Mouse (Mus musculus) c-Kit-positive CD71-negative TER-119-negative erythroid progenitor cells, embryonic 14.5 days (primary cell): ENCODE results near the gene Hoxa5.

Experiments
- DNase-seq: peaks from one replicate; pipeline ENCODE4 v3.0.0-alpha.2; 2013; ENCODE audit warnings: low read depth

Hoxa5 gene

DNA sequence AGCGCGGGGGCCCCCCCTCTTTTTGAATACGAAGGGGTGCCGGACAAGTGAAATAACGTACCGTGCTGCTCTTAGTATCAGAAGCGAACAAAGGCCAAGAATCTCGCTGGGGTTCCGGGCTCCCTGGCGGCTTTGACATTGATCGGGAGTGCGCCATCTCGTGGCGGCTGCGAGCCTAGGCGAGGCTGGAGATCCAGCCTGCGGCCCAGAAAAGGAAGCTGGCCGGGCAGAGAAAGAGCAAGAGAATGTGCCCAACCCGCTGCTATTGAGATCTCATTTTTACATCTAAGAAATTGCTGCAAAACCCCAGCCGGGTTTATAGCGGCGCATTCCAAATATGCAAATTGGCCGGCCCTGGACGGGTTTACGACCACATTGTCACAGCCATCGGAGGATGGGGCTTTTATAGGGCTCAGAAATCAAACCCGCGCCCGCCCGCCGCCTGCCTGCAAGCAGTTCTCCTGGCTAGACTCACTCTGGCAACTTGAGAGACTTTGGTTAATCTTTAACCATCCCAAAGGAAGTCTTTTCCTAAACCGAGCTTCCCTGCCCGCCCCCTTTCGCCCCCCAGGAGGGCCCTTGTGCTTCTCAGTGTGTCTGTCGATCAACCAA, 36.1 kb upstream of the Hoxa5 start, which contains the start of gene Hoxa10:
Hoxa10 (minus strand) TSS at position 466 of the 612 bp plus-strand sequence.
- peak; percentile 74 for DNase-seq

DNA sequence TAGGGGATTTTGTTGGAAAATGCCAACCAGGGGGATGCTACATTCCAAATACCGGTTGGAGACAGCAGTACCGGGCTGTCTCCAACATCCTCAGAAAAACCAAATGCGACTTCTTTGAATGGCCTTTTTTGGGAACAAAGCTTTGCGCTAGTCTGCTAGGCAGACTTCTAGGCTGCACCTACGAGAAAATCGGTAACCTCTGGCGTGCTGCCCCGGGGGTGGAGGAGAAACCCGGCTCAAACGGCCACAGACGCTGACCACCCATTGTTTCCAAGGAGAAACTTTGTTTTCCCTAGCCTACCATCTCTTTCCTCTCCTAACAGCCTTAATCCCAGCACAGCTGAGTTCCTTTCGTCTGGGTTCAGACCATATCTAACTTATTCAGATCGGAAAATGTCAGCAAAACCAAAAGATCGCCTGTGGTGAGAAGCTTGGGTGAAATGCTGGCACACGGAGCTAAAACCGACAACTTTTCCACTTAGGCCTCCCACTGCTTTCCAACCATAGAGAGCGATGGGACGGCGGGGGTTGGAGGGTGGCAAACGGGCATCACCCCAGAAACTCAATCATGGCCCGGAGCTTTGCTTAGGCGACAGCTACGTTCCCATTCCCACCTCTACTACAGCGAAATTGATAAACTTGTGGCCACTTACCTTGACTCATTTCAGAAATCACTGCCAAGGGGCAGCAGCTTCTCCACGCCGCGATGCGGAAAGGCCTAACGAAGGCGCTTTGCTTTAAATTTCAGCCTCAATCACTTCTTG, 35.4 kb upstream of the Hoxa5 start:
- DNase-seq, result no peak

DNA sequence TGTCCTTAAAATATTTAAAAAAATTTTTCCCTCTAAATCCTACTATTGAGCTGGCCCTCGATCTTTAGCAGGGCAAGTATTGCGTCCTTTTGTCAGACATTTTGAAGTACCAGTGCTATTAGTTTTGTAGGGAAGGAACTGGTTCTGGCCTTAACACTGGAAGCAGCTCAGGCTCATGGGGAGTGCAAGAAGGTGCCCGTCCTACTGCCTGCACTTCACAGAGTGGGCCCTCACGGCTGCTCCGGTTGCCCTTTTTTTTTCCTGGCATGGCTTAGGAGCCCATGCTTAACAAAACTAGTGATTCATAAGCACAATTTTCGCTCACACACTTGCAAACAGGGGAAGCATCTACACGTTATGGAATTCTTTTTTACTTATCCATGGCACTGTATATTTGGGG, 34.6 kb upstream of the Hoxa5 start:
- no peak for DNase-seq

DNA sequence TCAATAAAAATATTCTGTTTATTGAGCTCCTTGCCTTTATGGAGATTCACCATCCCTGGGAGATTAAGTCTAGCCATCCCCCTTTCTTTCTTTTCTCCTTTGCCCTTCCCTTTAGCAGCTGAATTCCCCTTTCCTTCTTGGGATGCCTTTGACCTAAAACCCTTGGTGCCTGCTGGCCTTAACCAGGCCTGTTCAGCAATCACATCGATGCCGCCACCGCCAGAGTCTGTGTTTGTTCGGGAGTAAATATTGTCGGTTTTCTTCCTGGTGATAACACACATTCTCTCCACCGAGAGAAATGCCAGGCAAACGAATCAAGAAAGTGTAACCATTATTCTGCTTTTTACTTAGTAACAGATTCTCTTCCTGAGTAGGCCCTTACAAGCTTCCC, 33.8 kb upstream of the Hoxa5 start:
- no peak for DNase-seq

DNA sequence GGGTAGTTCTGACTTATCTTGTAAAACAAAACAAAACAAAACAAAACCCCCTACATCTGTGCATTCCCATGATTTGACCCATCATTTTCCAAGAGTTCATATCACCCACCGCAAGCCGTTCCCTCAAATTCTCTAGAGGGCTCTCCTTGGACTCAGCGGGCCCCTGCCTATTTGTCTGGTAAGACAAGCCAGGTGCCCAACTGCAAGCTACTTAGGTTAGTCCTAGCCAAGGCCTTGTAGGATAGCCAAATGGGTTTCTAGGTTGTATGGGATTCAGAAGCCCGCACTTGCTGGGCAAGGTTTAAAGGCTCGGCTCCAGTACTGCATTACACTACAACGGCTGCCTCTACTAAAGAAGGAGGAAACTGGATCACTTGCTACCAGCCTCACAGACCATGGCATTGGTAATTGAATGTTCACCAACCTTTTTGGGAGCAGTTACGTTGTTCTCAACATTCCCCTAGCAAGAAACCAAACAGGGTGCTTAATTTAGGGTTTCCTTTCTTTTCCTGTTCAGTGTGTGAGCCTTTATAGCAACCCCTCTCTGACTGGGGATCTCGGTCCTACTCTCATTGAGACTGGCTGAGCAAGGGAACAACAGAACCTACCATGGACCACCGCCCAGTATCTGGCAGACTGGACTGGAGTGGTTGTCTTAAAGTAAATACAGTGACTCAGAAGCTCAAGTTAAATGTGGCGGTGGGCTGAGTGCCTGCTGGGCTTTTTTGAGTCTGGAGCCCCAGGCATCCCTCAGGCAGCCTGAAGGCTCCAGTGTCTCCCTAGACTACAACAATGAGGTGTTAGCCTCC, 33.2 kb upstream of the Hoxa5 start:
- DNase-seq, result no peak

DNA sequence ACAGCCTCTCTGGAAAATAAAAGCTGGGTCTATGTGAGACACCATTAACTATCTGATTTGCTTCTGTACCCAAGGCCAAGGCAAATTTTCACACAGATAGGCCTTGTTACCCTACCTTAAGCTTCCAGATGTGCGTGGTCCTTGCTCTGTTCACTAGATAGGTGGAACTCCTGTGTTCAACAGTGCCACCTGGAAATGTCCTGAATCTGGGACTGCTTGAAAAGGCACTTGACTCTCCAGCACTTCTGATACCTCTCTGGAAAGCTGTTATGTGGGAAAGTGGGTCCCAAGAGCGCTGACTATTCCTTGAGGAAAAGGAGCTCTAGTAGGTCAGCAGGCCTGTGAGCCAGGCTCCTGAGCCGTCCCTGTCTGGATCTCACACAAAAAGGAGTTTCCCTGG, 32.4 kb upstream of the Hoxa5 start:
- no peak for DNase-seq

DNA sequence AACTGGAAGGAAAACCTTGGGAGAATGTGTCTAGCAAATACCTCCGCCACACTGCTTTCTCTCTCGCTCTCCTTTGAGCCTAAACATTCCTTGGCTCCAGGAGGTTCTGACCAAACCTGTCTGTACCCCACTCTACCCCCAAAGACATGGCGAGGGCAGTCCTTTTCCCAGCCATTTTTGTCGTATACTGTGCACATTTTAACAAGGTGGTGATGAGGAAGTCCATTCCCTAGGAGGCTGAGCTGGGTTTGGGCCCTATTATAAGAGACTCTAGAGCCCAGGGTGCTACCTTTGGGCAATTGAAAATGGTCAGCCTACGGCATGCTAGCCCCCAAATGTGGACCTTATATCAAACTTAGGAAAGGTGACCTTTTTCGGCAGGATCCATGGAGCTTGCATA, 31.5 kb upstream of the Hoxa5 start:
- no peak for DNase-seq

DNA sequence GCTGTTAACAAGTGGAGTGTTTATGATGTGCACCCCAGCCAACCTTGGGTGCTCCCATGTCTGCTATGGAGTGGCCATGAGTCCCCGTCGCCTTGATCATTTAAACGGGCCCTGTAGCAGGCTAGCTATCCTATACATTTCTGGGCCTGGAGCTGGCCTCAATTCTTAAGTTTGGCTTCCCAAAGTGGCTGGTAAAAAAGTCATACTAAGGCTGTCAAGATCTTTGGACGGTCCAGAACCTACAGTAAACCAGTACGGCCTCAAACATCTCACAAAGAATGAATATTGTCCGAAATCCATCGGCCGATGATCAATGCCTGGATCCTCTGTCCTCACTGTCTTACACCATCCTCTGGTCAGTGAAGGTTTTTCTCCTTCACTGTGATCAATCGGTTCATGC, 30.9 kb upstream of the Hoxa5 start:
- no peak for DNase-seq

DNA sequence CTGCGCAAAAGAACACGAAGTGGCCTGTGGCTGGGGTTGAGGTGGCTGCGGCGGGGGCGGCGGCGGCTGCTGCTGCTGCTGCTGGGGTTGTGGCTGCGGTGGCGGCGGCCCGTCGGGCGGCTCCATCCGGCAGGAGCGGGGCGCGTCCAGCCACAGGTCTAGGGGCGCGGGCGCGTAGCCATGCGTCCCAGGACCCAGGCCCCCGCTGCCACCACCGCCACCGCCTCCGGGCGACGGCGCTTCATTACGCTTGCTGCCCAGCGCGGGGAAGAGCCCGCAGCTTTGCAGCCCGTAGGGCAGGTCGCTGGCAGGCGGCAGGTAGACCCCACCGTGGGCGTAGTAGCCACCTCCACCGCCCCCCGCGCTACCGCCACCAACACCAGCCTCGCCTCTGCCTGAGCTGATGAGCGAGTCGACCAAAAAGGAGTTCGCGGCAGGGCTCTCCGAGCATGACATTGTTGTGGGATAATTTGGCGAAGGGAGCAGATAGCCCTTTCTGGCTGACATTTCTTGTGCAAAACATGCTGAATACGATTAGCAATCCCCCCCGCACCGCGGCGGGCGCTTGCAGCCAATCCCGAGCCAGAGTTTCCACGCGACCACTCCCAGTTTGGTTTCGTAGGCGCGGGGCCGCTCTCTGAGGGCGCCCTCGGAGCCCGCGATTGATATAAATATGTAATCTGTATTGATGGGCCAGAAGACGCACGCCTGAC, 30.2 kb upstream of the Hoxa5 start:
- DNase-seq, result no peak

DNA sequence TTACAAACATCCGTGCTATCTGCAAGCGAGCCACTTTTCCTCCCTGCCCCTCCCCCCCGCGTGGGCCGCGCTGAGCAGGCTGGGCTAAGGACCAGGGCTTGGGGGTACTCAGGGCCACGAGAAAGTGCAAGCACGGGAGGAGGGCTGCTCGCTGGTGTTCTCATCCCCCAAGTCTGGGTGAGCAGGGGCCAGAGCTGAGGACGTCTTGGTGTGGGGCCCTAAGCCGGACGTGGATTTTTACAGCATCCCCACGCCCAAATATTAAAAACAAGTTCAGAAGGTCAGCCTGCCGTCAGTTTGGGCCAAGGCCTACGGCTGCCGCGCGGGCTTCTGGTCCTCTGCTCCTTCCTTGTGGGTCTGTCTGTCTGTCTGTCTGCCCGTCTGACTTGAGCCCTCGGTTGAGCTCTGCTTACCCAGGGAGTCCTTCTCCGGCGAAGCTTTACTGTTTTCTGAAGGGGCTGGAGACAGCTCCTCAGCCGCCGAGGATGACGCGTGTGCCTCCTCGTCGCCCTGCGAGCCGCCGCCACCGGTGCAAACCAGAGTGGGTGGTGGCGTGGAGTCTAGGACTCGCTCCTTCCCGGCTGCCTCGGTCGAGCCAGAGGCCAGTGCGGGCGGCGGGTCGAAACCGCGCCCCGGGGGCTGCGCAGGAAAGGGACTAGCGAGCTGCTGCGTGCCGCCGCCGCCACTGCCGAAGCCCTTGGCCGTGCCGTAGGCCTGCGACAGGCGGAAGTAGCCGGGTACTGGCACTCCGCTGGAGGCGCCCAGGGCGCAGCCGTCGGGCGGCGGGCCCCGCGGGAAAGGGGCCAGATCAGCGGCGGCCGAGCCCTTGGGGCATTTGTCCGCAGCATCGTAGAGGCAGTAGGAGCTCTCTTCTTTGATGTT, 29.4 kb upstream of the Hoxa5 start:
- no peak for DNase-seq

DNA sequence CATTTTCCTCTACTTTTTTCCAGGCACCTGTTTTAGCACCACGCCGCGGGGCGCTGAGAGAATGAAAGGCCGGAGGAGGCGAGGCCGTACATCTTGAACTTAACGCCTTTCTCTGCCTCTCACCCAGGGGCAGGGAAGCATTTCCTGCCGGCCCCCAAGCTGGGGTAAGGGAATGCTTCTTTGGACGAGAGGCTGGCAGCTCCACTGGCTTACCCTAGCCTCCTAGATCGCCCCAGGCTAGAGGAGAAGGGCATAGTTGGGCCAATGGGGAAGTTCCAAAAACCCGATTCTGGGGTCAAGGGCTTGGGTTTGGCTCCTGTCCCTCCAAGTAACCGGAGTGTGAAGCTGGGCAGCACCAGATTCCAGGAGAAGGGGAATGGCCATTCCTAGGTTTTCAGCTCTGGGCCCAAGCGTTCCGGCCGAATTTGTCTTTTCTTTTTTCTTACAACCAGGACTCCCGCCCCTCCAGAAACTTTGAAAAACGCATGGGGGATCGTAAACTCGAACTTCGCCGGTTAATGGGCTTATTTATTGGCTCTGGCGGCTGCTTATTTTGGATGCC, 28.7 kb upstream of the Hoxa5 start:
- no peak for DNase-seq

DNA sequence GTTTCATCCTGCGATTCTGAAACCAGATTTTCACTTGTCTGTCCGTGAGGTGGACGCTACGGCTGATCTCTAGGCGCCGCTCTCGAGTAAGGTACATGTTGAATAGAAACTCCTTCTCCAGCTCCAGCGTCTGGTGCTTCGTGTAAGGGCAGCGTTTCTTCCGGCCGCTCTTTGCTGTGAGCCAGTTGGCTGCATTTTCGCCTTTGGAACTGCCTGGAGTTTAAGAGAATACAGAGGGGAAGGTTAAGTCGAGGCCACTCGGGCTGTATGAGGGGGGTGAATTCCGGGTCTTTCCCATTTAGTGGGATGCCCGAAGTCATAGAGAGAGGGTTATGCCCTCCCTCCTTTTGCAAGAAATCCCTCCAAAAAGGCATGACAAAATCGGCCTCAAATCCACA, 28.2 kb upstream of the Hoxa5 start:
- DNase-seq, result no peak

DNA sequence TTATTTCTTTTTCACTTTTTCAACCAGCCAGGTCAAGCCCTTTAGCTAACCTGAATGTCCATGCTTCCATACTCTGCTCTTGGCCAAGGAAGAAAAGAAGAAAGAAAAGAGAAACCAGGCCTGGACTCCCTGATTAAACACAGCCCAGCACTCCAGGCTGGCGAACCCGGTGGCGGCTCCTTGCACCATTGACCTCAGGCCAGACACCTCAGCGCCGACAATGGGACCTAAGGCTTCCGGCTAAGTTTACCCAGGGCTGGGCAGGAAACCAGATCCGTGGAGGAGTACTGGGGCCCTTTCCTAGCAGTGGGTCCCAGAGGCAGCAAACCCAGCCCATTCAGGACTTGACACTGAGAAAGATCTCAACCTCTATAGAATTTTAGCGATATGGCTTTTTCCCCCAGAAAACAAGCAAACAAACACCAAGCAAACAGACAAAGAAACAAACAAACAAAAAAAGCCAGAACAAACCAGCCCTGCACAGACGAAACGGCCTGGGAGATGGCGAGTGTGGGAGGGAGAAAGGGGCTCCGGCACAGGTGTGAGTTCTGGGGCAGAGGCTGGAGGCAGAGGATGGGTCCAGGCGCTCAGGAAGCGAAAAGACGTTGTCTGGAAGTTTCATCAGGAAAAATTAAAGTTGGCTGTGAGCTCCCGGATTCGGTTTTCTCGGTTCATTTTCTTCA, 27.6 kb upstream of the Hoxa5 start:
- no peak for DNase-seq

DNA sequence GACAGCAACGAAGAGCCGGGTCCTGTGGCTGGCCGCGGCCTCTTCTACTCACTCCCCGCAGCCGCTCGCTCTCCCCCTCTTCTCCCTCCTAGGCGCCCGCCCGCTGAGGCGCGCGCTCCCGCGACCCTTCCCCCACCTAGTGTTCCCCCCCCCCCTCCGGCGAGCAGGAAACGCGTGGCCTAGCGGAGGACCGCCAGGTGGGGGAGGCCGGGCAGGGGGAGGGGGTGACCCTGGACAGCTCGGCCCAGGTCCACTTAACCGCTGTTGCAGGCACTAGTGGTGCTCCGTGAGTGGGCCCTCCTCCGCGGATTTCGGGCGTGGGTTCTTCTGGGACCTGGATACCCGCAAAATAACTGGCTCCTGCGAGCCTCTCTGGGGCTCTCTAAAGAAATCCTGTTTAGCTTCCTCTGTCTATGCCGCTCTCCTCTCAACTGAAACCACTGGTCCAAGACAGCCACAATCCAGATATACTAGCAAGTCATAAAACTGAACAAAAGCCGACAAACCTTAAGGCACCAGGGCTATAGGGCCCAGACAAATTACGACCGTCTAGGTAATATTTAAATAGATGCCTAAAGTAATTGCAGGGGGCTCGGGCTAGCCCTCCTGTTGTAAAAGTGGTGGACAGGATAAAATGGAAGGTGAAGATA, 26.3 kb upstream of the Hoxa5 start, which contains the start of gene Hoxa9:
Hoxa9 (minus strand) TSS at position 574 of the 650 bp plus-strand sequence.
- DNase-seq, result no peak

DNA sequence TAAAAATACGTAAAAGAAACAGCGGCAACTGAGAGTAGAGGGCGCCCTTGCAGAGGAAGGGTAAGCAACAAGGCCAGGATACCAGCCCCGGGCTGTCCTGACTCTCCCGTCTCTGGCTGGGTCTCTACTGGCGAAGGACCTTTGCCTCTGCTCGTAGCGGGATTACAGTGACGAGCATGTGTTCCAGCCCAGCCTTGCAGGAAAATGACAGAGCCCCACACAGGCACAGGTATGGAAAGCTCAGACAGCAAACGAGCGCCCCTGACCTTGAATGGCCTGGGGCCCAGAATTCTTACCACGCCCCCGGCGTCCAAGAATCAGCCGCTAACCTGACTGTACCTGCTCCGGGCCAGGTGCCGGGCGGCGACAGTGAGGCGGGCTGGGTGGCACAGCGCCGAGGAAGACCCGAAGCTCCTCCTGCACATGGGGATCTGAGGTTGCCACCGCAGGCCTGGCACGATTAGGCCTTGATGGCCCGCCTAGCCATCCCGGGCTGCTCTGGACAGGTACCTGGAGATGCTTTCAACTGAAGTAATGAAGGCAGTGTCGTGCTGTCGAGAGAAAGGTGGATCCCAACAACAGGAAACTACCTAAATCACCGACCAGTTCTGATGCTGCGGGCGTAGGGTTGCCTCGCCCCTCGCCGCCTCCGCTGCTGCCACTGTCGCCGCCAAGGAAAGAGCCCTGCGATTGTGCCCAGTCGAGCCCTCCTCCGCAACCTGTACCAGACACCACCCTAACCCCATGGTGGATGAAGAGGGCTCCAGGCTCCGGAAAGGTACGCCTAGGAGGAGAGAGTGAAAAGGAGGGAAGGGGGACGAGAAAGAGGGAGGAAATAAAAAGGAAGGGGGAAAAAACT, 25.4 kb upstream of the Hoxa5 start:
- no peak for DNase-seq

DNA sequence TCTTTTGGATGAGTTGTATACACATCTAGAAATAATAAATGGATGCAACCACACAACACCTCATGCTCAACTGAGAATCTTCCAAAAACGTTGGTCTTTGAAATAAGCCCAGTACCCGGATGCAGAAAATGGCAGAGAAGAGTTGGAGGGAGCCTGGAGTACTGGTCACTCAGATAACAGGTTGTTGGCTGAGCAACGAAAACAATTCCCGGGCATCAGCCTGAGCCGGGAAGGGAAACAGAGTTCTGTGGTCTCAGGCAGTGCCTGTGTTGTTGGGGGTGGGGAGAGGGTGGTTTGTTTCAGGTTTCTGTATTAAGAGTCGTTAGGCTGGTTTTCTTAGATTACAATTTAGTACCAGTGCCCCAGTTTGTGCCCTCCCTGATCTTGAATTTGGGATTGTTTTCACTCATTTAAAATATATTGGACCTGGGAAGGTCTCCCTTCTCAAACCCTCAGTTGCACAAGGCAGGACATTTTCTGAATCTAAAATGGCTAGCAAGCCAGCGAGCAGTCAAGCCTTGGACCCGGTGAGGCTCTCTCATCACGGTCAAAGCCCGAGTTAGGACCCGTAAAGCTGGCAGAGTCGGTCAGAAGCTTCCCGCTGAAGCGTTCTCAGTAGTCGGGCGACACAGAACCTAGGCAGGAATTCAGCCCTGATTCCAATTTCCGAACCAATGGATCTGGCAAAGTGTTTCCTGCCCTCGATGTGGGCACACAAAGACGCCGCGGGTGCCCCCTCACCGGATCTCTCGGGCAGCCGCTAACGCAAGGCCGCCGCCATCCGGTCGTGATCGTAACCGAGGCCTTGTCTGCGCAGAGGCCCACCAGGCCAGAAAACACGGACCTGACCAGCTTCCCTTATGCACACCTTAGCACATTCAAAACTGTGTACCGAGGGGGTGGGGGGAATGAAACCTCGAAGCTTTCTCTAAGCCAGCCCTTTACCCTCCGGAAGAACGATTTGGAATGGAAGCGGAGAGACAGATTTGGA, 24.4 kb upstream of the Hoxa5 start:
- DNase-seq, result no peak

DNA sequence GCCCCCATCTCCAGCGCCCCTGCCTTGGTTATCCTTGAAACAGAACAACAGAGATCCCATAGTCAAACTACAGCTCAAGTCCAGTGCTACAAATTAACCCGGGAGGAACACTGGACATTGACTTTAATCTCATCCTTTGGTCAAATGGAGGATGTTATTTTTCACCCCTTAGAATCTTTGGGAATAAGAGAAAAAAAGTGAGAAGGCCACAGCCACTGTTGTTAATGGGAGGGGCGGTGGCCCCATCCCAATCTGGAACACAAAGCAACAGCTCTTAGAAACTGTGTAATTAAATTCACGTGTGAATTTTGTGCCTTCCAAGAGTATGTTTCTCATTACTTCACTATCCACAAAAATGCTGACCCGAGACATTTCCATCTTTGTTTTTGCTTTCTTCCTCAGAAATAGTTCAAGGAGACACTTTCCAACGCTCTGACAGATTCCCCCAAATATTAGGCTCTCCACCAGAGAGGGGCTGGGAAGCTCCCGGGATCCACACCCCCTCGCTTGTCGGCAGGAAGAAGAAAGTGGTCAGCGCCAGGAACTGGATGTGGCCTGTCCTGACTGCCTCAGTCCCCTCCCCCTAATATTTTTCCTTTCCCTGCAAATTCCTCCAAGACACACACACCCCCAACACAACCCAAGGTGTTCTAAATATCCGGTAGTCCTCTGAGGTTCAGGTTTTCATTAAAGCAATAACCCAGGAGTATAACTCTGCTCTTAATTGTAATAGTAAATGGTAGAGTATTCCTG, 23.3 kb upstream of the Hoxa5 start:
- DNase-seq, result no peak
